Mouse (Mus musculus) WW6 (cell line): ENCODE data around the gene Csrp3.

Experiments
- DNase-seq: peaks from one replicate; pipeline ENCODE4 v3.0.0-alpha.2; 2013; ENCODE audit warnings: low read depth, low spot score

The Csrp3 gene

DNA sequence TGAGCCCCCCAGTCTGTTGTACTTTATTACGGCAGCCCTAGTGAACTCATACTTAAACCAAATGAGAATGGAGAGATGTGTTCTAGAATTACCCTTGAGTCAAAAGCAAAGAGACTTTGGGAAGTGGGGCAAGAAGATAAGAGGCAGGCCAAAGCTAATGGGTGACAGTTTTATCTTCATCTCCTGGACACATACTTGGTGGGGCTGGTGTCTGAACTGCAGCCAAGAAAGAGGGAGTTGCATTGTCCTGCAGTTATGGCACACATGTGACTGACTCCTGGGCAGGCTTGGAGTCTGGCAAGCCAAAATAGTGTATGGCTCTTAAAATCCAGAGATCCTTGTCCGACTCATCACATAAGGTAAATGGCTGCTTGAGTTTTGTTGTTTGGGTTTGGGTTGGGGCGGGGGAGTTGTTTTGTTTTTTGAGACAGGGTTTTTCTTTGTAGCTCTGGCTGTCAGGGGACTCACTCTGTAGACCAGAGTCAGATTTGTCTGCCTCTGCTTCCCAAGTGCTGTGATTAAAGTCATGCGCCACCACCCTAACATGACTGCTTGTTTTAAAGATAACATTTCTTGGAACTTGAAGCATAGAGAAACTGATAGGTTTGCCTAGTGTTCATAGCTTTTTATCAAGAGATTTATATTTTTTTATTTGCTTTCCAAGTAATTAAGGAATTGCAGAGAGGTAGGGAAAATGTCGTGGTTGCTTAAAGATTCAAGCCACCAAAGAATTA lies 18.5 kb downstream of the Csrp3 start:
- no peak for DNase-seq

- DNase-seq, result no peak
Observed at GRCm38 (mm10) chr7:48825170-48825569, 22.7 kb downstream of the Csrp3 start.

DNA sequence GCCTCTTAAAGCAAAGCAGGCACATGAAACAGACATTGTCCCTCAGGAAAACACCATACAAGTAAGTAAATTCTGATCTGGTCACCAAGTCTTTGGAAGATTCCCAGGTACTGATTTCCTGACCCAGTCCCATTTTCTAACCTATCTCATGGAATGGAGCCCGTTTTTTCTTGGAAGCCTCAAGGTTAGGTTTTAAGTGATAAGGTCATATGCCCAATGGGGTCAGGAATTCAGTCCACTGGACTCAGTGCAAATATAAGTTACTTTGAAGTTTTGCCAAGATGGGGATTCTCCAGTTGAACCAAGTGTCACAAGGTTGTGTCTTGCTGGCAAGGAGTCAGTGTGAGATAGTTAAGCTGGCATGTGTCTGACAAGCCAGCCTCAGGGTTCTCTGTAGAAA lies 23.2 kb downstream of the Csrp3 start:
- DNase-seq, result no peak

- DNase-seq, result no peak
Observed at GRCm38 (mm10) chr7:48823621-48824020, 24.2 kb downstream of the Csrp3 start.

DNA sequence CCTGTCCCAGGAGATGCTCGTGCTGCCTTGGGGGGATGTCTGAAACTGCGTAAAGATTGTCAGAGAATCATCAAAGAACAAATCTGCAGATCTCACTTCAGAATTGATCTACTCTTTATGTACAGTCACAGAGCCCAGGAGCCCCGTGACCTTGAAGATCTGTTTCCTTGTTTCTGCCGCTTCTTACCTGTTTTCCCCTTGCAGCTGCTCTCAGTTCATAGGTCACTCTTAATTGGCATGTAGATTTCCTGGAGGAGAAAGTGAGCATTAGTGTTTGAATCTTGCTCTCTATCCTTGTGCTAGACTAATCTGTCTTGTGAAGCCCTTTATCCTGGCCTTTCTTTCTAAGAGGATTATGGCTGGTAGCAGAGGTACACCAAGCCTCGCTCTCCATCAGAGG lies 26.2 kb downstream of the Csrp3 start:
- no peak for DNase-seq

DNA sequence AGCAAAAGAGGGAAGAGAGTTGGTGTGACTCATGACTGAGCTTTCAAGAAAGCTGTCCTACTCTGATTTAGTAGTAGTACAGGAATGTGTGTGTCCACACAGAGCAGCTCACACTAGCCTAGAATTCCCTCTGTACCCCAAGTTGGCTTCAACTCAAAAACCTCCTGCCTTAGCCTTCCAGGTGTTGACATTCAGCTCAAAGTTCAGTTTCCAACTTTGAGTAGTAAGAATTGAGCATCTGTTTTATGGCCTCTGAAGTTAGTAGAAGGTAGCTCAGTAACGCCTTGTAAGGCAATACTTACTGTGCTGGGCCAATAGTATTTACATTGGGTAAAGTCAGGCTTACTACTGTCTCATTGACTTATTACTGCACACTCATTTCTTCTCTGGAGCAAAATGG lies 34.2 kb downstream of the Csrp3 start:
- no peak for DNase-seq

DNA sequence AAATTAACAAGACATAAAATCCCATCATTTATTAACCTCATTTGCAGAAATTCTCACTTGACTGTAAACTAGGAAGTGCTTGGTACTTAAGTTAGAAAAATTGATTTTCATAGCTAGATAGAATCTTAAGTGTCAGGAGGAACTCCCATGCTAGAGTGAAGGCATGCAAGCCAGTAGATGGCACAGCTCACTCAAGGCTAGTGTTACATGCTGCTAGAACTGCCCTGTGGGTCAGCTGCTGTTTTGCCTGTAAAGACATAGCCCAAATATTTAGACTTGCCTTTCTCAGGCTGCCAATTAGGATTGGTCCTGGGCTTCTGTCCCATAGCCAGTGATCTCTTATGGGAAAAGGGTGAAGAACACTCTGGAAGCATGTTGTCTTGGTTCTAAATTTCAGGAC lies 35.5 kb downstream of the Csrp3 start:
- no peak for DNase-seq

- DNase-seq, result no peak
Observed at GRCm38 (mm10) chr7:48810652-48811051, 37.2 kb downstream of the Csrp3 start.

GRCm38 (mm10) chr7:48806587-48806986 lies 41.2 kb downstream of the Csrp3 start:
- no peak for DNase-seq

DNA sequence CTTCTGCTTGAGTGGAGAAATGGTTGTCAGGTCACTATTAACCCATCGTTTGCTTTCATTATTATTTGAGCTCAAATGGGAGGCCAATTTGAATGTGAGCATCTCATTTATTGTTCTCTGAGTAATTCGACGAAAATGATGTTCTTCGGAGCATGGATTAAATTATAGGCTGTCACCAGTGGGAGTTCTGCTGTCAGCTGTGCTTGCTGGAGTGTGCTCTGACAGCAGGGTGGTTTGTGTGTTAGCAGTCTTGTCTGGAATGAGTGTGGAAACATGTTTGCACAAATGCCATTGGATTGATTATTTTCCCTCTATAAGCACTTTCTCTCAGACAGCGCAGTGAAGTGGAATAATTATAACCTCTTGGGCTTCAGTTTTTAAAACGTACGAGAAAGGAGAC lies 44.5 kb downstream of the Csrp3 start:
- DNase-seq, result no peak

DNA sequence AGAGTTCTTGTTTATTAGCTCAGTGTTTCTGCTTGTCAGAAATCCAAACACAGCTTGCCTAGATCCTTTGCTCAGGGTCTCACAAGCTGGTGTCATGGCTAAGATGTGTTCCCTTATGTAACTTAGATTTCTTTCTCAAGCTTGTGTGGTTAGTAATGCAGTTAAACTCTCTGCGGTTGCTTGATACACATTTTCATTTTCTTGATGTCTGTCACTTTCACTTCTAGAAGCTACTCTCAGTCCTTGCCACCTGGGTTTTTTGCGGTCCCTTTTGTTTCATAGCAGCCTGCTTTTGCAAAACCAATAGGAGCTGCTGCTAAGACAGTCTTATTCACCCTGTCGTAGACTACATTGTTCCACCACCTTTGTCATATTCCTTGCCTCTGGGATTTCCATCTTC lies 52.7 kb downstream of the Csrp3 start:
- DNase-seq, result no peak

DNA sequence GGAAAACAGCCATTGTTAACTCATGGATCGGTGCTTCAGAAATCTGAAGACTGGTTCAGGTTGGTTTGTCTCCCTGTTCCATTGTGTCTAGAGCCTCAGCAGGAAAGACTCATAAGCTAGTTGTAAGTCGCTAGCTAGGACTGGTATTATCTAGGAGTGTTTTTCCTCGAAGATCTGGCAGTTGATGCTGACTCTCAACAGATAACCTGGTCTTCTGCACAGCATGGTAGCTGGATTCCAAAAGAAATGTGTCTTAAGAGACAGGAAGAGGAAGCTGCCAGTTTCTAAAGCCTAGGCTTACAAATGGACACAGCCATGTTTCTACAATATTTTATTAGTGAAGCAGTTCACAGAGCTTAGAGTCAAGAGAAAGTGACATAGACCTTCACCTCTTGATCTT lies 56.4 kb downstream of the Csrp3 start:
- no peak for DNase-seq

GRCm38 (mm10) chr7:48790117-48790516 lies 57.7 kb downstream of the Csrp3 start:
- DNase-seq, result no peak

GRCm38 (mm10) chr7:48788851-48789572 lies 58.8 kb downstream of the Csrp3 start, which contains the start of gene Zdhhc13:
TSS of gene Zdhhc13 (plus strand) at chr7:48789003.
- peak; percentile 83 for DNase-seq

- no peak for DNase-seq
Observed at GRCm38 (mm10) chr7:48788348-48788747, 59.5 kb downstream of the Csrp3 start.

GRCm38 (mm10) chr7:48784773-48785523 lies 62.9 kb downstream of the Csrp3 start:
- no peak for DNase-seq

GRCm38 (mm10) chr7:48782432-48782831 lies 65.4 kb downstream of the Csrp3 start:
- no peak for DNase-seq
